Mouse (Mus musculus): Measurements from ENCODE around the gene Dennd1a.

The Dennd1a gene

DNA sequence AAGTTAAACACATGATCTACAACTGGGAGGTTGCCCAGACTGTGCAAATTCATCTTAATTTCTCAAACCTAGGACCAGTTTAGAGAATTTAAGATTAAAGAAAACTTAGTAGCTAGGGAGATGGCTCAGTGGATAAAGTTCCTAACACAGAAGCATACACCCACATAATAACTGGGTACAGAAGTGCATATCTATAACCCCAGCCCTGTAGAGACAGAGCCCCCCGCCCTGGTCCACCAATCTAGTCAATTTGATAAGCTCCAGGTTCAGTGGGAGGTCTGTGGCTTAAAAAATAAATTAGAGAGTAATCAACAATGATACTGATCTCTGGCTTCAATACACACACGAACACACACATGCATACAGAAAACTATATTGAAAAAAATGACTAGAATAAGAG, 51.6 kb downstream of the Dennd1a start:
- in situ Hi-C loops (cut with MboI; ENCODE audit: unreplicated experiment in 2 of 2), result no loop called here

- in situ Hi-C loops (cut with MboI; ENCODE audit: unreplicated experiment in 2 of 2), result no loop called here
These were observed 57.3 kb downstream of the Dennd1a start for GRCm38 (mm10) chr2:38229882-38230281.

- in situ Hi-C loops (cut with MboI; ENCODE audit: unreplicated experiment in 2 of 2), result no loop called here
These were observed 63.4 kb downstream of the Dennd1a start for GRCm38 (mm10) chr2:38223759-38224158.

DNA sequence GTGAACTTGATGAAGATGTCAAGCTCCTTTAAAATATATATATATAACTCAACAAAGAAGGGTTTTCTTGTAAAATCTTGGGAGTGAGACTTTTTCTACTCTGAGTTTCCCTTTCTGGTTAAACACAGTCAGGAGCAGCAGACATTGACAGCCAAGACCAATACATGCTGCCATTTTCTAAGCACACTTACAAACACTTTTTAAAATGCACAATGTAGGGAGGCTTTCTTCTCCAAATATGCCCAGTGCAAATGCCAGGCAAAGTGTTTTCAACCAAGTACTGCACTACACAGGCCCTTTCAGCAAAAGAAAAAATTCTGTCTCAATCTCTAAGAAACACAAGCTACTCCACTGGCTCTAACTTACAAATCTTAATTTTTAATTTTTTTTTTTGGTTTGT, 65.7 kb downstream of the Dennd1a start:
- in situ Hi-C loops (cut with MboI; ENCODE audit: unreplicated experiment in 2 of 2), result no loop called here

DNA sequence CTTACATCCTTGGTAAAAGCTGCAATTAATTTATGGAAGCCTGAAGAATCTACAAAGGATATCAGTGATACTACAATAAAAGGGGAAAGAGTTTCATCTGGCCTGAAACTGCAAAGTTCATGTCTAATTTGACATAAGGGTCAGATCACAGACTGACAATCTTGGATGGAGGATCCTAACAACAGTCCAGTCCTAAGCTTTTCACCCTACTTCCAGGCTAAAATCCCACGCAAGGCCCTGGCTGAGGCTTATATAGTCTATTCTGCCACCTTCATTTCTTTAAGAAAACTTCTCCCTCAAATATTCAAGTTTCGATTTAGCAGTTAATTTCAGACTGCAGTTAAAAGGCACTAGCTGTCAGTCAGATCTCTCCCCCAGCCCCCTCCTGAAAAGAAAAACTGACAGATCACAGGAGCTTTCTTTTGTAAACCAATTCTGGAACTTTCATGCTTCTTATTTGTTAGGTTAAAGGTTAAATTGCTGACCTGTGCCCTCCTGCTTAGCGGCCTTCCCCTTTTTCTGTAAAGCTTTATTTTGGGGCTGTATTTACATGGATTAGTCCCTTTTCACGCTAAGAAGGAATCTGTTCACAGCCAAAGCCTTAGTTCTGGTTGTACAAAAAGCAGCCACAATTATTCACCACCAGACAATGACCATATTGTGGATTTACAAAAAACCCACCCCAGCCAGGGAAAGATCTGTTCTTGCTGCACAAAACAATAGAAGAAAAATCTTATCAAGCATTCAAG, 66.3 kb downstream of the Dennd1a start:
- in situ Hi-C loops (cut with MboI; ENCODE audit: unreplicated experiment in 2 of 2), result no loop called here

- in situ Hi-C loops (cut with MboI; ENCODE audit: unreplicated experiment in 2 of 2), result no loop called here
These were observed 67.5 kb downstream of the Dennd1a start for GRCm38 (mm10) chr2:38219666-38220065.

DNA sequence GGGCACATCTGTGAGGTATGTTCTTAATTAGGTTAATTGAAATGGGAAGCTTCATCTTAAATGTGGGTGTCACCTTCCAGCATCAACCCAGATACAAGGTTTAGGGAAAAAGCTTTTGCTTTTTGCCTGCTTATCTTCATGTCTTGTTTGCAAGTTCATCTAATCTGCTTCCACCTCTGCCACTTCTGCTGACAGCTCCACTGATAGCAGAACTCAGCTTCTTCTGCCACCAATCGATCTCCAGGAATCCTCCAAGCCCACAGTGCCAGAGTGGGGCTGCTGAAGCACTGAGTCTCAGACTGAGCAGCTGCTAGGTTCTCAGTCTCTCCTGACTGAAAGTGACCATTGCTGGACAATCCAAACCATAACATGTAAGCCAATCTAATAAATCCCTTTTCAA, 74.1 kb downstream of the Dennd1a start:
- in situ Hi-C loops (cut with MboI; ENCODE audit: unreplicated experiment in 2 of 2), result no loop called here

- in situ Hi-C loops (cut with MboI; ENCODE audit: unreplicated experiment in 2 of 2), result no loop called here
These were observed 75.8 kb downstream of the Dennd1a start for GRCm38 (mm10) chr2:38211426-38211825.

DNA sequence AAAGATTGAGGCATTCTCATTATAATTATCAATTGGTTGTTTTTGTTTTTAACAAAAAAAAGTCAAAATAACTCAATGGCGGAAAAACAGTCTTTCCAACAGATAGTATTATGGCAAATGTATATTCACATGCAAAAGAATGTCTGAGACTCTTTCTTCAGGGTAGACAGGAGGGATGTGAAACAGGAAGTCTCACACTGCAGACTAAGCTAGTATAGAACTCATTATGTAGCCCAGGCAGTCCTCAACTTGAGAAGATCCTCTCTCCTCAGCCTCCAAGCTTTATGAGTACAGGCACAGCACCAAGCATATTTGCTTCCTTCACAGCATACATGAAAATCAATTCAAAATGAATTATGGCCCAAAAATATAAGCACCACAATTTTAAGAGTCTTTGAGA, 79.4 kb downstream of the Dennd1a start:
- in situ Hi-C loops (cut with MboI; ENCODE audit: unreplicated experiment in 2 of 2), result no loop called here

DNA sequence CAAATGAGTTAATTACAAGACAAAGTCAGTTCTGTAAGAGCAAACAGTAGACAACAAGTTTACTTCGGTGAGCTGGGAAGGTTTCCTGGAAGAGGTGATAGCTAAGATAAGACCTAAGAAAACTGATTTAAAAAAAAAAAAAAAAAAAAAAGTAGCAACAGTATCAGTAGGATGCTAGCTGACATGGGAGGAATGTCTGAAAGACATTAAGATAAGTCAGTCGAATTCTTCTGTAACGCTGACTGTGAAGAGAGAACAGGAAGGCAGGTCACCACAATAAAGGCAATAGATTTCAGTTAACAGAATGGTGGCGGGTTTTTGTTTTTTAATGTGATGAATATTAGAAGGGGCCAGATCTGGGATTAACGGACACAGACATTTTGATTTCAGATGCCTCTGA, 81.9 kb downstream of the Dennd1a start:
- in situ Hi-C loops (cut with MboI; ENCODE audit: unreplicated experiment in 2 of 2), result no loop called here

DNA sequence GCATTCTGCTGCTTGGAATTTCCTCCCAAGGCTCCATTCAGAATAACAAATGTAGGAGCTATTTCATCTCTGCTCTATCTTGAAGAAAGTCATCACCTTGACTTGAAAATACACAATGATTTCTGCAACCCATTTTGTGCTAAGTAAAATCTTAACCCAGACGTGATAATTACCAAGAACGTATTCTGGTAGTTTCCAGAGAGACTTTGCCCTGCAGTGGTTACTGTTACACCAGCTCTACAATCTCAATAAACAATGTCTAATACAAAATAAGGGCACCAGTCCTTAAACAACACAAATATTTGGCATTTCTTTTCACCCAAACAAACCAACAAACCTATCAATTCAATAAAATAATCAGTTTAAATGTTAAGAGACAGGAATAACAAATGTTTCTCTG, 82.5 kb downstream of the Dennd1a start:
- in situ Hi-C loops (cut with MboI; ENCODE audit: unreplicated experiment in 2 of 2), result no loop called here

DNA sequence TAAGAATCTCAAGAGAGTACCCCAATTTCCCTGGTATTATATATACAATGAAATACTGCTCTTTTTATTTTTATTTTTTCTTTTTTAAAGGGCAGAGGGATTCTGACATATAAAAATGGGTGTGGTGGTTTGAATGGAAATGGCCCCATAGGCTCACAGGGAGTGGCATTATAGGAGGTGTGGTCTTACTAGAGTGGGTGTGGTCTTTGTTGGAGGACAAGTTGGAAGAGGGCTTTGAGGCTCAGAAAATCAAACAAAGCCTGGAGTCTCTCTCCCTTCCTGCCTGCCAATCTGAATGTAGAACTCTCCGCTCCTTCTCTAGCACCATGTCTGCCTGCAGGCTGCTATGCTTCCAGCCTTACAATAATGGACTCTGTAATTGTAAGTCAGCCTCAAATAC, 89.1 kb downstream of the Dennd1a start:
- in situ Hi-C loops (cut with MboI; ENCODE audit: unreplicated experiment in 2 of 2), result loop anchor here in 1 of 2 experiments (25.0 kb wide), 2 partner anchors 464 to 836 kb away; partner anchors contain the start of gene Pdcl

- in situ Hi-C loops (cut with MboI; ENCODE audit: unreplicated experiment in 2 of 2), result loop anchor here in 1 of 2 experiments (25.0 kb wide), 2 partner anchors 466 to 834 kb away; partner anchors contain the start of gene Pdcl
These were observed 90.8 kb downstream of the Dennd1a start for GRCm38 (mm10) chr2:38196199-38197060.

- in situ Hi-C loops (cut with MboI; ENCODE audit: unreplicated experiment in 2 of 2), result loop anchor here in 1 of 2 experiments (25.0 kb wide), 2 partner anchors 470 to 830 kb away; partner anchors contain the start of gene Pdcl
These were observed 95.2 kb downstream of the Dennd1a start for GRCm38 (mm10) chr2:38192007-38192406.

DNA sequence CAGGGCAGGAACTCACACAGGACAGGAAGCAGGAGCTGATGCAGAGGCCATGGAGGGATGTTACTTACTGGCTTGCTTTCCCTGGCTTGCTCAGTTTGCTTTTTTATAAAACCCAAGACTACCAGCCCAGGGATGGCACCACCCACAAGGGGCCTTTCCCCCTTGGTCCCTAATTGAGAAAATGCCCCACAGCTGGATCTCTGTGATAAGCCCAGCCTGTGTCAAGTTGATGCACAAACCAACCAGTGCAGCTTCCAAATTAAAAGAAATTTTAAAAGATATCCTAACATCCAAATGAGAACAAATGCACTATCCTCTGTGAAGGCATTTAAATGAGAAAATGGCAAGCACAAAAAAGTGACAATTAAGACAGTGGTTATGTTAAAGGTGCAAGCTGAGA, 95.6 kb downstream of the Dennd1a start:
- in situ Hi-C loops (cut with MboI; ENCODE audit: unreplicated experiment in 2 of 2), result loop anchor here in 1 of 2 experiments (25.0 kb wide), 2 partner anchors 471 to 829 kb away; partner anchors contain the start of gene Pdcl

GRCm38 (mm10) chr2:38186438-38186837, 100.8 kb downstream of the Dennd1a start:
- in situ Hi-C loops (cut with MboI; ENCODE audit: unreplicated experiment in 2 of 2), result loop anchor here (5.0 to 25.0 kb wide), 5 partner anchors 186 to 824 kb away; partner anchors contain the start of gene Pdcl (in 1 of the 2)

- in situ Hi-C loops (cut with MboI; ENCODE audit: unreplicated experiment in 2 of 2), result loop anchor here (5.0 to 25.0 kb wide), 5 partner anchors 187 to 823 kb away; partner anchors contain the start of gene Pdcl (in 1 of the 2)
These were observed 102.2 kb downstream of the Dennd1a start for GRCm38 (mm10) chr2:38184977-38185376.

- in situ Hi-C loops (cut with MboI; ENCODE audit: unreplicated experiment in 2 of 2), result loop anchor here (10.0 to 25.0 kb wide), 3 partner anchors 369 to 822 kb away; partner anchors contain the start of gene Pdcl (in 1 of the 2)
These were observed 103.3 kb downstream of the Dennd1a start for GRCm38 (mm10) chr2:38183881-38184280.

- in situ Hi-C loops (cut with MboI; ENCODE audit: unreplicated experiment in 2 of 2), result loop anchor here (10.0 to 25.0 kb wide), 3 partner anchors 367 to 820 kb away; partner anchors contain the start of gene Pdcl (in 1 of the 2)
These were observed 104.9 kb downstream of the Dennd1a start for GRCm38 (mm10) chr2:38182283-38182682.

- in situ Hi-C loops (cut with MboI; ENCODE audit: unreplicated experiment in 2 of 2), result loop anchor here in 1 of 2 experiments (25.0 kb wide), 2 partner anchors 485 to 815 kb away; partner anchors contain the start of gene Pdcl
These were observed 109.6 kb downstream of the Dennd1a start for GRCm38 (mm10) chr2:38177583-38177978.
